Mouse (Mus musculus) erythroblast, adult 5-6 weeks (primary cell): ENCODE data around the gene Olfr608. TPM values are rescaled to one million over a fixed set of nuclear protein-coding genes. Genes with fewer than 3 reads are reported as not detected.
"Not testable (repeated sequence)": the region's sequence is repeated elsewhere in the genome, so short reads cannot be mapped to it uniquely, and the experiment has no call there.

Experiments used
- ATAC-seq: replicated peaks from 2 replicates; pipeline ENCODE4 v1.8.0; 2016; ENCODE audit warnings: moderate number of reproducible peaks, mild to moderate bottlenecking, moderate TSS enrichment, inconsistent platforms; ENCODE audit not compliant: poor library complexity, low FRiP score, severe bottlenecking
- total RNA-seq, 2 experiments: library from RNA; stranded (forward) in 1 of 2; stranded (reverse) in 1 of 2; fragments of 150-400 nt in 1 of 2; fragments of 200-764, 138-1000 nt in 1 of 2; gene quantifications; 2 replicates each; pipeline versions ENCODE4 v1.2.3 to v1.2.4; 2015 to 2017; ENCODE audit warnings: low replicate concordance in 2 of 2

Gene Olfr608
- total RNA-seq (2015; ENCODE audit: low replicate concordance) (not detected in 2 replicates), total RNA-seq (2017; ENCODE audit: low replicate concordance) (not detected in 2 replicates)

- no peak for ATAC-seq
Observed at GRCm38 (mm10) chr7:103469577-103469976, at the start of gene Olfr608. Olfr608 (plus strand) TSS chr7:103469877.

DNA sequence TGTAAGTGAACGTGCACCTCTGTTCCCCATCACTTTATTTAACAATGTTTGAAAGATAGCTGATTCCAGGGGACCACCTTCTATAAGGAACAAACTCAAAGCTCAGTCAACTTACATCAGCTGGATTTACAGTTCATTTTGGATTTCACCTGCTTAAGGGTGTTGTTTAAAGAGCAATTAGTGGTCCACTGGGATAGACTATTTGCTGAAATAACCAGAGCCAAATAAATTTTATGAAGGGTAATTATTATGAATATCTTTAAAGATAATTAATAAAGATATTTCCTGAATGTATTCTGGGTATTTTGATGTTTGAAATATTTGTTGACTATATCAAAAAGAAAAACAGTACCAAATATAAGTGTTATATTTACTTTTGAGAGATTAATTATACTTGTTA is 24.3 kb upstream of the Olfr608 start, which contains the start of gene Olfr605:
Gene Olfr605 (minus strand): TSS at position 101 of the 400 bp plus-strand sequence.
- ATAC-seq: no peak

DNA sequence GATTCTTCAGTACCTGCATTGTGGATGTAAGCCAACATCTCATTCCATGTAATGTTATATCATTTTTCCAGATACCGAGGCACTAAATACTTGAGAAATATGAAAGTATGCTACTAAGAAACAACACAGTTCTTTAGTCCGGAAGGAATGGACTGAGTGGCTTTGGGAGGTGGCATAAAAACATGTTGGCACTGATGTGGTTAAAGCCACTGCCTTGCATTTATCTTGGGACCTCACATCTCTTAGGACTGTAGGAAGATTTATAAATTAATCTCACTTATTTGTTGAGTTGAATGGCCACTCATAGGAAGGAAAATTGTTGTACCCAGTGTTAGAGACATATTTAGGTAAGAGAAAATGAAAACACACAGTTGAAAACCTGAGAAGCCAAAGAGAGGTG is 20.9 kb upstream of the Olfr608 start, which contains the start of gene Olfr606:
Gene Olfr606 (plus strand): TSS at position 301 of the 400 bp plus-strand sequence.
- ATAC-seq: no peak

DNA sequence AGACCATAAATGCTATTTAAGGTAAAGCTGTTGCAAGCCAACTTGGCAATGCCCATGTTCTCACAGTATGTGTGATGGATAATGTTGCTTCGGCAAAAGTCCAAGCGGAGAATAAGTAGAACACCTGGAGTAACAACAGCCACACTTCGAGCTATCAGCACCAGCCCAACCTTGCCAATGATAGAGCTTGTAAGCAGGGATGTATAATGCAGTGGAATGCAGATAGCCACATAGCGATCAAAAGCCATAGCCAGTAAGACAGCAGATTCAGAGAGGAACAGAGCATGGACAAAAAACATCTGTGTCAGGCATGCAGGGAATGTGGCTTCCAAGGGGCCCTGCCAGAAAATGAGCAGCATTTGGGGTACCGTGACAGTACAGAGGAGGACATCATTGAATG is 9.1 kb upstream of the Olfr608 start:
- ATAC-seq: no peak

- not testable (repeated sequence) for ATAC-seq
Observed at GRCm38 (mm10) chr7:103477106-103477505, 7.4 kb downstream of the Olfr608 start.

DNA sequence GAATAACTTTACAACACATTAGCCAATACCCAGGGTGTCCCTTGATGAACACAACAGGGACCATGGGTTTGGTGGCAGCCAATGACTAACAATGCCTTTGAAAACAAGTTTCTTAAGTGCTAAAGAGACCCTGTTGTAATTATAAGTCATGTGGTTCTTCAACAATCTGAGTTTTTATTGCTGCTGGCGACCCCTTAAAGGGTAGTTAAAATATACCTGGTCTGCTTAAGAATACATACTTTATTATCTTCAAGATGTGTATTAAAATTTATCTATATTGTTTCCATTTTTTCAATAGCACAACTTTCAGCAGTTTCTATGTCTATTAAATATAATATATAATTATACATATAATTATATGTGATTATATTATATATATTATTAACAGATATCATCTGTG is 28.3 kb downstream of the Olfr608 start, which contains the start of gene Olfr609:
Gene Olfr609 (minus strand): TSS at position 101 of the 400 bp plus-strand sequence.
- ATAC-seq: no peak

- no peak for ATAC-seq
Observed at GRCm38 (mm10) chr7:103512022-103512421, 42.3 kb downstream of the Olfr608 start, which contains the start of gene Olfr610. Olfr610 (minus strand) TSS chr7:103512122.

DNA sequence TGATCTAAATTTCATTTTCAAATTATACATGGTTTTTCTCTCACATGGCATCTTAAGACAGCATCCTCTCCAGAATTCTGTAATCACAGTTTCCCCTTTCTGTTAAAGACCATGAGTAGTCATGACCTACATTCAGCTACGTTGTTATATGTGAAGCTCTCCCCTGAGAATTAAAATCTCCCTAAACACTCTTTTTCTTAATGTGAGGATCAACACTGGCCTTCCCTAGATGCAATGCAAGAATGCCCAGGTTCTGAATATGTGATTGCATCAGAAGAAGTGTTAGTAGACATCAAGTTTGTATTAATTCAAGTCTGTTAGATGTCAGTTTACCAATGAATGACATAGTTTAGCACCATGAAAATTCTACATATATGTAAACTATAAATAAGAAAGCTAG is 51.1 kb downstream of the Olfr608 start, which contains the start of gene Olfr611:
Gene Olfr611 (minus strand): TSS at position 101 of the 400 bp plus-strand sequence.
- ATAC-seq: not testable (repeated sequence)

Other genes with a start within 250 kb of the Olfr608 start
- not detected in 2 replicates for gene Usp17ld, start 217.4 kb upstream of the Olfr608 start, total RNA-seq (2015; ENCODE audit: low replicate concordance)
- gene Usp17ld, start 217.4 kb upstream of the Olfr608 start, total RNA-seq (2017; ENCODE audit: low replicate concordance): not detected in 2 replicates
- not detected in 2 replicates for gene Olfr596, start 164.2 kb upstream of the Olfr608 start, total RNA-seq (2015; ENCODE audit: low replicate concordance)
- not detected in 2 replicates for gene Olfr596, start 164.2 kb upstream of the Olfr608 start, total RNA-seq (2017; ENCODE audit: low replicate concordance)
- not detected in 2 replicates for gene Olfr597, start 153.6 kb upstream of the Olfr608 start, total RNA-seq (2015; ENCODE audit: low replicate concordance)
- not detected in 2 replicates for gene Olfr597, start 153.6 kb upstream of the Olfr608 start, total RNA-seq (2017; ENCODE audit: low replicate concordance)
- not detected in 2 replicates for gene Olfr598, start 146.3 kb upstream of the Olfr608 start, total RNA-seq (2015; ENCODE audit: low replicate concordance)
- gene Olfr598, start 146.3 kb upstream of the Olfr608 start, total RNA-seq (2017; ENCODE audit: low replicate concordance): not detected in 2 replicates
- not detected in 2 replicates for gene Olfr599, start 134.0 kb upstream of the Olfr608 start, total RNA-seq (2015; ENCODE audit: low replicate concordance)
- not detected in 2 replicates for gene Olfr599, start 134.0 kb upstream of the Olfr608 start, total RNA-seq (2017; ENCODE audit: low replicate concordance)
- not detected in 2 replicates for gene Olfr600, start 120.2 kb upstream of the Olfr608 start, total RNA-seq (2015; ENCODE audit: low replicate concordance)
- gene Olfr600, start 120.2 kb upstream of the Olfr608 start, total RNA-seq (2017; ENCODE audit: low replicate concordance): not detected in 2 replicates
- not detected in 2 replicates for gene Olfr601, start 107.2 kb upstream of the Olfr608 start, total RNA-seq (2015; ENCODE audit: low replicate concordance)
- gene Olfr601, start 107.2 kb upstream of the Olfr608 start, total RNA-seq (2017; ENCODE audit: low replicate concordance): not detected in 2 replicates
- not detected in 2 replicates for gene Olfr603, start 83.7 kb upstream of the Olfr608 start, total RNA-seq (2015; ENCODE audit: low replicate concordance)
- gene Olfr603, start 83.7 kb upstream of the Olfr608 start, total RNA-seq (2017; ENCODE audit: low replicate concordance): not detected in 2 replicates
- not detected in 2 replicates for gene Usp17lc, start 54.8 kb upstream of the Olfr608 start, total RNA-seq (2015; ENCODE audit: low replicate concordance)
- not detected in 2 replicates for gene Usp17lc, start 54.8 kb upstream of the Olfr608 start, total RNA-seq (2017; ENCODE audit: low replicate concordance)
- gene Olfr605, start 24.4 kb upstream of the Olfr608 start, total RNA-seq (2015; ENCODE audit: low replicate concordance): not detected in 2 replicates
- not detected in 2 replicates for gene Olfr605, start 24.4 kb upstream of the Olfr608 start, total RNA-seq (2017; ENCODE audit: low replicate concordance)
- gene Olfr606, start 20.8 kb upstream of the Olfr608 start, total RNA-seq (2015; ENCODE audit: low replicate concordance): not detected in 2 replicates
- gene Olfr606, start 20.8 kb upstream of the Olfr608 start, total RNA-seq (2017; ENCODE audit: low replicate concordance): not detected in 2 replicates
- not detected in 2 replicates for gene Olfr607, start 5.7 kb upstream of the Olfr608 start, total RNA-seq (2015; ENCODE audit: low replicate concordance)
- not detected in 2 replicates for gene Olfr607, start 5.7 kb upstream of the Olfr608 start, total RNA-seq (2017; ENCODE audit: low replicate concordance)
- not detected in 2 replicates for gene Olfr609, start 28.2 kb downstream of the Olfr608 start, total RNA-seq (2015; ENCODE audit: low replicate concordance)
- not detected in 2 replicates for gene Olfr609, start 28.2 kb downstream of the Olfr608 start, total RNA-seq (2017; ENCODE audit: low replicate concordance)
- gene Olfr610, start 42.2 kb downstream of the Olfr608 start, total RNA-seq (2015; ENCODE audit: low replicate concordance): not detected in 2 replicates
- gene Olfr610, start 42.2 kb downstream of the Olfr608 start, total RNA-seq (2017; ENCODE audit: low replicate concordance): not detected in 2 replicates
- not detected in 2 replicates for gene Olfr611, start 51.0 kb downstream of the Olfr608 start, total RNA-seq (2015; ENCODE audit: low replicate concordance)
- not detected in 2 replicates for gene Olfr611, start 51.0 kb downstream of the Olfr608 start, total RNA-seq (2017; ENCODE audit: low replicate concordance)
- not detected in 2 replicates for gene Olfr612, start 72.8 kb downstream of the Olfr608 start, total RNA-seq (2015; ENCODE audit: low replicate concordance)
- gene Olfr612, start 72.8 kb downstream of the Olfr608 start, total RNA-seq (2017; ENCODE audit: low replicate concordance): 0.85 TPM in 1 of 2 replicates, not detected in the other
- gene Olfr613, start 78.2 kb downstream of the Olfr608 start, total RNA-seq (2015; ENCODE audit: low replicate concordance): not detected in 2 replicates
- gene Olfr613, start 78.2 kb downstream of the Olfr608 start, total RNA-seq (2017; ENCODE audit: low replicate concordance): 0.70 TPM in 1 of 2 replicates, not detected in the other
- not detected in 2 replicates for gene Olfr615, start 86.2 kb downstream of the Olfr608 start, total RNA-seq (2015; ENCODE audit: low replicate concordance)
- not detected in 2 replicates for gene Olfr615, start 86.2 kb downstream of the Olfr608 start, total RNA-seq (2017; ENCODE audit: low replicate concordance)
- not detected in 2 replicates for gene Olfr616, start 99.3 kb downstream of the Olfr608 start, total RNA-seq (2015; ENCODE audit: low replicate concordance)
- not detected in 2 replicates for gene Olfr616, start 99.3 kb downstream of the Olfr608 start, total RNA-seq (2017; ENCODE audit: low replicate concordance)
- not detected in 2 replicates for gene Olfr617, start 103.2 kb downstream of the Olfr608 start, total RNA-seq (2015; ENCODE audit: low replicate concordance)
- not detected in 2 replicates for gene Olfr617, start 103.2 kb downstream of the Olfr608 start, total RNA-seq (2017; ENCODE audit: low replicate concordance)
- not detected in 2 replicates for gene Olfr618, start 120.2 kb downstream of the Olfr608 start, total RNA-seq (2015; ENCODE audit: low replicate concordance)
- gene Olfr618, start 120.2 kb downstream of the Olfr608 start, total RNA-seq (2017; ENCODE audit: low replicate concordance): not detected in 2 replicates
- gene Olfr619, start 130.7 kb downstream of the Olfr608 start, total RNA-seq (2015; ENCODE audit: low replicate concordance): not detected in 2 replicates
- gene Olfr619, start 130.7 kb downstream of the Olfr608 start, total RNA-seq (2017; ENCODE audit: low replicate concordance): not detected in 2 replicates
- not detected in 2 replicates for gene Olfr620, start 142.7 kb downstream of the Olfr608 start, total RNA-seq (2015; ENCODE audit: low replicate concordance)
- gene Olfr620, start 142.7 kb downstream of the Olfr608 start, total RNA-seq (2017; ENCODE audit: low replicate concordance): not detected in 2 replicates
- gene Olfr622, start 172.8 kb downstream of the Olfr608 start, total RNA-seq (2015; ENCODE audit: low replicate concordance): not detected in 2 replicates
- not detected in 2 replicates for gene Olfr622, start 172.8 kb downstream of the Olfr608 start, total RNA-seq (2017; ENCODE audit: low replicate concordance)
- not detected in 2 replicates for gene Olfr623, start 193.8 kb downstream of the Olfr608 start, total RNA-seq (2015; ENCODE audit: low replicate concordance)
- gene Olfr623, start 193.8 kb downstream of the Olfr608 start, total RNA-seq (2017; ENCODE audit: low replicate concordance): not detected in 2 replicates
- gene Olfr624, start 201.3 kb downstream of the Olfr608 start, total RNA-seq (2015; ENCODE audit: low replicate concordance): 0.21 TPM in 1 of 2 replicates, not detected in the other
- not detected in 2 replicates for gene Olfr624, start 201.3 kb downstream of the Olfr608 start, total RNA-seq (2017; ENCODE audit: low replicate concordance)
- not detected in 2 replicates for gene Olfr625-ps1, start 212.8 kb downstream of the Olfr608 start, total RNA-seq (2015; ENCODE audit: low replicate concordance)
- not detected in 2 replicates for gene Olfr625-ps1, start 212.8 kb downstream of the Olfr608 start, total RNA-seq (2017; ENCODE audit: low replicate concordance)
- gene Olfr243, start 244.8 kb downstream of the Olfr608 start, total RNA-seq (2015; ENCODE audit: low replicate concordance): not detected in 2 replicates
- 0.28 TPM in 1 of 2 replicates, not detected in the other for gene Olfr243, start 244.8 kb downstream of the Olfr608 start, total RNA-seq (2017; ENCODE audit: low replicate concordance)